Mouse (Mus musculus) forebrain, embryonic 11.5 days (tissue): ENCODE data around the gene Cldn34c3. TPM values are rescaled to one million over a fixed set of nuclear protein-coding genes. Genes with fewer than 3 reads are reported as not detected.
"Not testable (repeated sequence)": the region's sequence is repeated elsewhere in the genome, so short reads cannot be mapped to it uniquely, and the experiment has no call there.

Experiments used
- ATAC-seq: fragments of 200-750 bp; cut with Nextera tagmentation; replicated peaks from 2 replicates; pipeline ENCODE4 v1.8.0; 2017; ENCODE audit warnings: moderate TSS enrichment; ENCODE audit not compliant: low FRiP score
- DNase-seq: peaks from one replicate; pipeline ENCODE4 v3.0.0-alpha.2; 2017; ENCODE audit warnings: low spot score
- H3K27ac ChIP-seq: fragments of 300-500 bp; sonication (generic); 2 replicates; pipeline ENCODE4 v1.5.1; 2014; ENCODE audit warnings: low read depth, low read length
- H3K27me3 ChIP-seq: fragments of 300-500 bp; sonication (generic); 2 replicates; pipeline ENCODE4 v1.6.1; 2014; ENCODE audit warnings: mild to moderate bottlenecking, low read length, mixed read lengths; ENCODE audit not compliant: control insufficient read depth, insufficient read depth
- H3K36me3 ChIP-seq: fragments of 300-500 bp; sonication (generic); 2 replicates; pipeline ENCODE4 v1.6.1; 2014; ENCODE audit warnings: mild to moderate bottlenecking, low read length, moderate library complexity, mixed read lengths; ENCODE audit not compliant: control insufficient read depth, insufficient read depth
- H3K4me1 ChIP-seq: fragments of 300-500 bp; sonication (generic); replicated peaks from 2 replicates; pipeline ENCODE4 v1.6.1; 2014; ENCODE audit warnings: low read length, mixed read lengths; ENCODE audit not compliant: control insufficient read depth, insufficient read depth
- H3K4me2 ChIP-seq: fragments of 300-500 bp; sonication (generic); 2 replicates; pipeline ENCODE4 v1.6.1; 2014; ENCODE audit warnings: low read depth, mild to moderate bottlenecking, low read length, moderate library complexity, mixed read lengths; ENCODE audit not compliant: severe bottlenecking
- H3K4me3 ChIP-seq: fragments of 300-500 bp; sonication (generic); 2 replicates; pipeline ENCODE4 v1.5.1; 2014; ENCODE audit warnings: low read depth, low read length
- H3K9ac ChIP-seq: fragments of 300-500 bp; sonication (generic); 2 replicates; pipeline ENCODE4 v1.6.1; 2014; ENCODE audit warnings: low read length
- H3K9me3 ChIP-seq: fragments of 300-500 bp; sonication (generic); 2 replicates; pipeline ENCODE4 v1.6.1; 2016; ENCODE audit warnings: low read length, mixed read lengths; ENCODE audit not compliant: control insufficient read depth
- polyA plus RNA-seq: library from polyadenylated mRNA; unstranded; fragments of >200 nt; fragmentation: Nextera tagmentation; extraction: Ambion mirVana; gene quantifications from 2 replicates; pipeline ENCODE4 v1.2.1, GENCODE M21; 2014

Gene Cldn34c3
- not detected in 2 replicates for polyA plus RNA-seq

- not testable (repeated sequence) for ATAC-seq, H3K36me3 ChIP-seq, H3K4me2 ChIP-seq, H3K27me3 ChIP-seq, DNase-seq, H3K9me3 ChIP-seq, H3K27ac ChIP-seq, H3K4me3 ChIP-seq, H3K9ac ChIP-seq, H3K4me1 ChIP-seq
Measured at GRCm38 (mm10) chrX:123793365-123793764, at the start of gene Cldn34c3. TSS of gene Cldn34c3 (plus strand) at chrX:123793665.

Other genes starting within 250 kb of the Cldn34c3 start
- gene Cldn34c2, start 212.0 kb upstream of the Cldn34c3 start, polyA plus RNA-seq, result not detected in 2 replicates
- not detected in 2 replicates for gene Gm17467, start 88.9 kb upstream of the Cldn34c3 start, polyA plus RNA-seq